Mouse (Mus musculus): ENCODE results near the gene Brsk2. TPM values are rescaled to one million over a fixed set of nuclear protein-coding genes. Genes with fewer than 3 reads are reported as not detected.

Brsk2 gene
- polyA plus RNA-seq, 1 experiment from 2014 or later = 21.0 TPM

GRCm38 (mm10) chr7:142000661-142001060, 51.1 kb downstream of the Brsk2 start:
- Histone ChIP-seq H3K4me3 (no peak overlapping the region), H3K27me3 (replicated peaks) (no peaks in the 10 kb centered on the region), H3K4me1 (no peaks in the 10 kb centered on the region), H3K4me2 (replicated peaks) (no peak overlapping the region), H3K9ac (no peak overlapping the region), H3K9me3 (no peaks in the 10 kb centered on the region), H3K36me3 (peaks cover 90% of the 10 kb centered on the region), H3K27ac (no peak overlapping the region)
- no peak for ATAC-seq (ENCODE audit: low FRiP score, low read depth)
- 95% methylated on average over 3 of the region's 3 CpGs for WGBS

- H3K4me1 ChIP-seq = no peaks in the 10 kb centered on the region
- H3K9me3 ChIP-seq = no peaks in the 10 kb centered on the region
- no peak overlapping the region for H3K4me2 ChIP-seq (replicated peaks)
- no peaks in the 10 kb centered on the region for H3K27me3 ChIP-seq (replicated peaks)
- H3K9ac ChIP-seq = no peak overlapping the region
- peaks cover 79% of the 10 kb centered on the region for H3K36me3 ChIP-seq
- WGBS = 74% methylated on average over 22 of the region's 22 CpGs
- ATAC-seq (ENCODE audit: low FRiP score, low read depth) = no peak; the same call in 1 of the 2 replicates
- H3K4me3 ChIP-seq = no peak overlapping the region
- no peak overlapping the region for H3K27ac ChIP-seq
These were observed 52.2 kb downstream of the Brsk2 start for GRCm38 (mm10) chr7:142001597-142002340.

GRCm38 (mm10) chr7:142016562-142016961, 67.0 kb downstream of the Brsk2 start:
- Histone ChIP-seq H3K4me1 (no peaks in the 10 kb centered on the region; the same call in 1 of the 2 replicates), H3K4me3 (no peak overlapping the region), H3K36me3 (peaks cover 19% of the 10 kb centered on the region), H3K27me3 (replicated peaks) (no peaks in the 10 kb centered on the region), H3K9me3 (no peaks in the 10 kb centered on the region), H3K4me2 (replicated peaks) (no peak overlapping the region), H3K27ac (no peak overlapping the region), H3K9ac (no peak overlapping the region)
- 60% methylated on average over 1 of the region's 1 CpGs for WGBS
- ATAC-seq (ENCODE audit: low FRiP score, low read depth) = no peak

GRCm38 (mm10) chr7:142019699-142020098, 70.1 kb downstream of the Brsk2 start:
- no peak for ATAC-seq (ENCODE audit: low FRiP score, low read depth)
- Histone ChIP-seq H3K27ac (no peak overlapping the region), H3K9ac (no peak overlapping the region), H3K27me3 (replicated peaks) (no peaks in the 10 kb centered on the region), H3K36me3 (peaks cover 11% of the 10 kb centered on the region; the same call in 1 of the 2 replicates), H3K4me1 (peaks cover 3% of the 10 kb centered on the region; the same call in 1 of the 2 replicates), H3K4me3 (no peak overlapping the region), H3K4me2 (replicated peaks) (no peak overlapping the region), H3K9me3 (no peaks in the 10 kb centered on the region)
- WGBS = 55% methylated on average over 2 of the region's 2 CpGs

- Histone ChIP-seq H3K36me3 (no peaks in the 10 kb centered on the region), H3K27me3 (replicated peaks) (no peaks in the 10 kb centered on the region), H3K27ac (no peak overlapping the region), H3K4me3 (no peak overlapping the region), H3K9ac (no peak overlapping the region), H3K9me3 (no peaks in the 10 kb centered on the region), H3K4me1 (peaks cover 3% of the 10 kb centered on the region), H3K4me2 (replicated peaks) (no peak overlapping the region)
- 70% methylated on average over 3 of the region's 3 CpGs for WGBS
- no peak for ATAC-seq (ENCODE audit: low FRiP score, low read depth)
These were observed 71.3 kb downstream of the Brsk2 start for GRCm38 (mm10) chr7:142020827-142021226.

GRCm38 (mm10) chr7:142025196-142025595, 75.6 kb downstream of the Brsk2 start:
- no peaks in the 10 kb centered on the region for H3K27me3 ChIP-seq (replicated peaks)
- no peak overlapping the region for H3K27ac ChIP-seq
- no peaks in the 10 kb centered on the region for H3K36me3 ChIP-seq
- H3K9me3 ChIP-seq = no peaks in the 10 kb centered on the region
- H3K4me1 ChIP-seq = peaks cover 7% of the 10 kb centered on the region; the same call in 1 of the 2 replicates
- no peak overlapping the region for H3K4me3 ChIP-seq
- 66% methylated on average over 2 of the region's 2 CpGs for WGBS
- H3K4me2 ChIP-seq (replicated peaks) = no peak overlapping the region
- H3K9ac ChIP-seq = no peak overlapping the region
- ATAC-seq (ENCODE audit: low FRiP score, low read depth) = no peak

- Histone ChIP-seq H3K9me3 (no peaks in the 10 kb centered on the region), H3K27ac (no peak overlapping the region), H3K27me3 (replicated peaks) (no peaks in the 10 kb centered on the region), H3K36me3 (no peaks in the 10 kb centered on the region), H3K4me2 (replicated peaks) (no peak overlapping the region), H3K9ac (no peak overlapping the region), H3K4me3 (no peak overlapping the region), H3K4me1 (peaks cover 7% of the 10 kb centered on the region; the same call in 1 of the 2 replicates)
- ATAC-seq (ENCODE audit: low FRiP score, low read depth) = no peak
- 71% methylated on average over 4 of the region's 4 CpGs for WGBS
These were observed 76.4 kb downstream of the Brsk2 start for GRCm38 (mm10) chr7:142025926-142026325.

- no peaks in the 10 kb centered on the region for H3K27me3 ChIP-seq (replicated peaks)
- peaks cover 4% of the 10 kb centered on the region; the same call in 1 of the 2 replicates for H3K4me1 ChIP-seq
- no peak overlapping the region for H3K4me2 ChIP-seq (replicated peaks)
- ATAC-seq (ENCODE audit: low FRiP score, low read depth) = no peak
- H3K4me3 ChIP-seq = no peak overlapping the region
- no peaks in the 10 kb centered on the region for H3K9me3 ChIP-seq
- H3K36me3 ChIP-seq = no peaks in the 10 kb centered on the region
- H3K9ac ChIP-seq = no peak overlapping the region
- H3K27ac ChIP-seq = no peak overlapping the region
These were observed 80.5 kb downstream of the Brsk2 start for GRCm38 (mm10) chr7:142030073-142030472.

- ATAC-seq (ENCODE audit: low FRiP score, low read depth) = no peak
- H3K27ac ChIP-seq = no peak overlapping the region
- H3K4me1 ChIP-seq = peaks cover 4% of the 10 kb centered on the region; the same call in 1 of the 2 replicates
- H3K36me3 ChIP-seq = no peaks in the 10 kb centered on the region
- no peak overlapping the region for H3K9ac ChIP-seq
- WGBS = 85% methylated on average over 2 of the region's 2 CpGs
- no peak overlapping the region for H3K4me3 ChIP-seq
- H3K27me3 ChIP-seq (replicated peaks) = no peaks in the 10 kb centered on the region
- no peak overlapping the region for H3K4me2 ChIP-seq (replicated peaks)
- H3K9me3 ChIP-seq = no peaks in the 10 kb centered on the region
These were observed 84.6 kb downstream of the Brsk2 start for GRCm38 (mm10) chr7:142034198-142034597.

GRCm38 (mm10) chr7:142035048-142035811, 85.7 kb downstream of the Brsk2 start:
- no peak overlapping the region for H3K27ac ChIP-seq
- peaks cover 4% of the 10 kb centered on the region; the same call in 1 of the 2 replicates for H3K4me1 ChIP-seq
- 81% methylated on average over 2 of the region's 2 CpGs for WGBS

GRCm38 (mm10) chr7:142037553-142038170, 88.1 kb downstream of the Brsk2 start:
- no peak overlapping the region for H3K9ac ChIP-seq
- H3K27me3 ChIP-seq (replicated peaks) = no peaks in the 10 kb centered on the region
- no peak; the same call in 1 of the 2 replicates for ATAC-seq (ENCODE audit: low FRiP score, low read depth)
- 72% methylated on average over 4 of the region's 4 CpGs for WGBS
- no peak overlapping the region for H3K4me3 ChIP-seq
- H3K27ac ChIP-seq = no peak overlapping the region
- H3K36me3 ChIP-seq = no peaks in the 10 kb centered on the region
- peaks cover 4% of the 10 kb centered on the region; the same call in 1 of the 2 replicates for H3K4me1 ChIP-seq
- no peak overlapping the region for H3K4me2 ChIP-seq (replicated peaks)
- no peaks in the 10 kb centered on the region for H3K9me3 ChIP-seq

More at GRCm38 (mm10) chr7:142035048-142035811, 85.7 kb downstream of the Brsk2 start:
- Histone ChIP-seq H3K9ac (no peak overlapping the region), H3K36me3 (no peaks in the 10 kb centered on the region), H3K27me3 (replicated peaks) (no peaks in the 10 kb centered on the region), H3K4me3 (no peak overlapping the region), H3K9me3 (no peaks in the 10 kb centered on the region), H3K4me2 (replicated peaks) (no peak overlapping the region)
- ATAC-seq (ENCODE audit: low FRiP score, low read depth) = no peak

GRCm38 (mm10) chr7:142040756-142041155, 91.2 kb downstream of the Brsk2 start:
- no peak for ATAC-seq (ENCODE audit: low FRiP score, low read depth)
- Histone ChIP-seq H3K27ac (no peak overlapping the region), H3K9me3 (no peaks in the 10 kb centered on the region), H3K27me3 (replicated peaks) (no peaks in the 10 kb centered on the region), H3K9ac (no peak overlapping the region), H3K4me1 (peaks cover 8% of the 10 kb centered on the region; the same call in 1 of the 2 replicates), H3K4me2 (replicated peaks) (no peak overlapping the region), H3K36me3 (no peaks in the 10 kb centered on the region; the same call in 1 of the 2 replicates), H3K4me3 (no peak overlapping the region)
- 93% methylated on average over 3 of the region's 3 CpGs for WGBS
